Comparison of ENCODE assay signal across 11 mouse cellular contexts in genomic region chr13:54459282-54459681, GRCm38 (mm10).
"Had no signal": no experiment of that assay in that cellular context is flagged by ENCODE, and none has a peak within 500 bp of the region (broad histone marks: within the 10 kb centered on the region; RNA-seq: fewer than 3 reads in every experiment).

No protein-coding gene starts in this region.

- H3K27me3 ChIP-seq: hindbrain, embryonic 15.5 days; limb, embryonic 15.5 days; liver, embryonic 12.5 days had no signal

- DNase-seq: kidney, adult 2 months; left cerebral cortex, postnatal 4 days; midbrain, embryonic 14.5 days; thymus, adult 2 months; thymus, postnatal 25 days had no signal

- H3K9ac ChIP-seq: hindbrain, embryonic 15.5 days; limb, embryonic 15.5 days; liver, embryonic 12.5 days had no signal

- H3K4me3 ChIP-seq: hindbrain, embryonic 15.5 days; limb, embryonic 15.5 days; liver, embryonic 12.5 days; midbrain, embryonic 10.5 days; myocyte had no signal

- H3K4me1 ChIP-seq: hindbrain, embryonic 15.5 days; limb, embryonic 15.5 days; liver, embryonic 12.5 days; midbrain, embryonic 10.5 days had no signal

- H3K4me2 ChIP-seq: hindbrain, embryonic 15.5 days; limb, embryonic 15.5 days; liver, embryonic 12.5 days had no signal

- H3K27ac ChIP-seq: hindbrain, embryonic 15.5 days; limb, embryonic 15.5 days; liver, embryonic 12.5 days; midbrain, embryonic 10.5 days had no signal

- H3K9me3 ChIP-seq: limb, embryonic 15.5 days had no signal

- ATAC-seq: inflammation-experienced regulatory T-cells, adult 6 months; liver, embryonic 12.5 days had no signal
